Mouse (Mus musculus) intestine, embryonic 14.5 days (tissue): ENCODE data around the gene Cpsf2. TPM values are rescaled to one million over a fixed set of nuclear protein-coding genes. Genes with fewer than 3 reads are reported as not detected.

ENCODE experiments used
- ATAC-seq: fragments of 200-750 bp; cut with Nextera tagmentation; replicated peaks from 2 replicates; pipeline ENCODE4 v1.8.0; 2017; ENCODE audit warnings: low read depth, moderate number of reproducible peaks, moderate TSS enrichment, moderate library complexity; ENCODE audit not compliant: low FRiP score, low TSS enrichment
- DNase-seq: peaks from one replicate; pipeline ENCODE4 v3.0.0-alpha.2; 2018; ENCODE audit warnings: low spot score
- H3K27ac ChIP-seq: fragments of 300-500 bp; sonication (generic); 2 replicates; pipeline ENCODE4 v1.5.1; 2014; ENCODE audit warnings: low read depth, mild to moderate bottlenecking, control low read depth
- H3K27me3 ChIP-seq: fragments of 300-500 bp; sonication (generic); replicated peaks from 2 replicates; pipeline ENCODE4 v1.6.1; 2014; ENCODE audit warnings: low read length, control low read depth; ENCODE audit not compliant: control insufficient read depth, insufficient read depth
- H3K36me3 ChIP-seq: fragments of 300-500 bp; sonication (generic); 2 replicates; pipeline ENCODE4 v1.6.1; 2014; ENCODE audit warnings: low read length, control low read depth; ENCODE audit not compliant: control insufficient read depth, insufficient read depth
- H3K4me1 ChIP-seq: fragments of 300-500 bp; sonication (generic); replicated peaks from 2 replicates; pipeline ENCODE4 v1.6.1; 2014; ENCODE audit warnings: low read length, control low read depth, mixed read lengths; ENCODE audit not compliant: control insufficient read depth, insufficient read depth
- H3K4me2 ChIP-seq: fragments of 300-500 bp; sonication (generic); 2 replicates; pipeline ENCODE4 v1.6.1; 2014; ENCODE audit warnings: low read length
- H3K4me3 ChIP-seq: fragments of 300-500 bp; sonication (generic); 2 replicates; pipeline ENCODE4 v1.5.1; 2014; ENCODE audit warnings: low read depth, low read length, control low read depth, mixed read lengths
- H3K9ac ChIP-seq: fragments of 300-500 bp; sonication (generic); 2 replicates; pipeline ENCODE4 v1.6.1; 2014; ENCODE audit warnings: mild to moderate bottlenecking, low read length
- H3K9me3 ChIP-seq: fragments of 300-500 bp; sonication (generic); 2 replicates; pipeline ENCODE4 v1.6.1; 2016; ENCODE audit warnings: low read length, control low read depth; ENCODE audit not compliant: control insufficient read depth
- WGBS: fragments of 180-500 bp; shearing (Covaris S2); extraction: QIAGEN DNeasy Blood & Tissue Kit; methylation state at CpG from one replicate; pipeline ENCODE4 v1.1.7; 2014; 5-methylcytosine and 5-hydroxymethylcytosine counted together
- polyA plus RNA-seq: library from polyadenylated mRNA; unstranded; fragments of >200 nt; fragmentation: Nextera tagmentation; extraction: Ambion mirVana; gene quantifications from 2 replicates; pipeline ENCODE4 v1.2.1, GENCODE M21; 2014

Gene Cpsf2
- polyA plus RNA-seq, 1 experiment from 2014 or later = 31.3 TPM

GRCm38 (mm10) chr12:102029184-102029583 is 53.4 kb downstream of the Cpsf2 start:
- H3K27me3 ChIP-seq = no peaks in the 10 kb centered on the region
- no peak for ATAC-seq

GRCm38 (mm10) chr12:102029892-102030446 is 54.2 kb downstream of the Cpsf2 start:
- Histone ChIP-seq H3K4me3 (no peak overlapping the region), H3K27ac (no peak overlapping the region), H3K9me3 (no peaks in the 10 kb centered on the region), H3K27me3 (no peaks in the 10 kb centered on the region), H3K4me2 (no peak overlapping the region), H3K36me3 (no peaks in the 10 kb centered on the region), H3K4me1 (no peaks in the 10 kb centered on the region), H3K9ac (no peak overlapping the region)
- ATAC-seq (no peak), DNase-seq (no peak)
- WGBS = 47% methylated on average over 4 of the region's 4 CpGs

More at GRCm38 (mm10) chr12:102029184-102029583, 53.4 kb downstream of the Cpsf2 start:
- Histone ChIP-seq H3K9me3 (no peaks in the 10 kb centered on the region), H3K27ac (no peak overlapping the region), H3K4me1 (no peaks in the 10 kb centered on the region), H3K9ac (no peak overlapping the region), H3K4me3 (no peak overlapping the region), H3K4me2 (no peak overlapping the region), H3K36me3 (no peaks in the 10 kb centered on the region)
- no peak for DNase-seq
- 41% methylated on average over 7 of the region's 7 CpGs for WGBS

GRCm38 (mm10) chr12:102034934-102035333 is 59.1 kb downstream of the Cpsf2 start:
- H3K27ac ChIP-seq = no peak overlapping the region
- H3K4me1 ChIP-seq = no peaks in the 10 kb centered on the region
- no peaks in the 10 kb centered on the region for H3K27me3 ChIP-seq
- no peak overlapping the region for H3K4me3 ChIP-seq
- WGBS = 82% methylated on average over 4 of the region's 4 CpGs
- no peaks in the 10 kb centered on the region for H3K9me3 ChIP-seq
- ATAC-seq (no peak), DNase-seq (no peak)
- H3K36me3 ChIP-seq = no peaks in the 10 kb centered on the region
- no peak overlapping the region for H3K9ac ChIP-seq
- H3K4me2 ChIP-seq = no peak overlapping the region

GRCm38 (mm10) chr12:102039861-102040260 is 64.1 kb downstream of the Cpsf2 start:
- Histone ChIP-seq H3K27me3 (no peaks in the 10 kb centered on the region), H3K4me3 (no peak overlapping the region), H3K9me3 (no peaks in the 10 kb centered on the region), H3K4me1 (no peaks in the 10 kb centered on the region), H3K9ac (no peak overlapping the region), H3K4me2 (no peak overlapping the region), H3K27ac (no peak overlapping the region), H3K36me3 (no peaks in the 10 kb centered on the region)
- ATAC-seq (no peak), DNase-seq (no peak)
- WGBS = 92% methylated on average over 2 of the region's 2 CpGs

GRCm38 (mm10) chr12:102041699-102042098 is 65.9 kb downstream of the Cpsf2 start:
- ATAC-seq = no peak
- 38% methylated on average over 2 of the region's 2 CpGs for WGBS

GRCm38 (mm10) chr12:102042247-102042646 is 66.5 kb downstream of the Cpsf2 start:
- Histone ChIP-seq H3K27me3 (no peaks in the 10 kb centered on the region), H3K9me3 (no peaks in the 10 kb centered on the region), H3K36me3 (no peaks in the 10 kb centered on the region), H3K4me1 (no peaks in the 10 kb centered on the region), H3K4me3 (no peak overlapping the region), H3K4me2 (no peak overlapping the region), H3K9ac (no peak overlapping the region), H3K27ac (no peak overlapping the region)
- no peak for ATAC-seq
- DNase-seq = no peak
- 49% methylated on average over 7 of the region's 7 CpGs for WGBS

More at GRCm38 (mm10) chr12:102041699-102042098, 65.9 kb downstream of the Cpsf2 start:
- Histone ChIP-seq H3K36me3 (no peaks in the 10 kb centered on the region), H3K4me1 (no peaks in the 10 kb centered on the region), H3K27me3 (no peaks in the 10 kb centered on the region), H3K4me2 (no peak overlapping the region), H3K4me3 (no peak overlapping the region), H3K9ac (no peak overlapping the region), H3K9me3 (no peaks in the 10 kb centered on the region), H3K27ac (no peak overlapping the region)
- no peak for DNase-seq

GRCm38 (mm10) chr12:102043840-102044239 is 68.1 kb downstream of the Cpsf2 start:
- Histone ChIP-seq H3K27ac (no peak overlapping the region), H3K27me3 (no peaks in the 10 kb centered on the region), H3K9me3 (no peaks in the 10 kb centered on the region), H3K36me3 (no peaks in the 10 kb centered on the region), H3K4me2 (no peak overlapping the region), H3K4me1 (no peaks in the 10 kb centered on the region), H3K9ac (no peak overlapping the region), H3K4me3 (no peak overlapping the region)
- DNase-seq (no peak), ATAC-seq (no peak)
- WGBS = 81% methylated on average over 5 of the region's 5 CpGs

- ATAC-seq = no peak
- H3K27me3 ChIP-seq = no peaks in the 10 kb centered on the region
- no peak overlapping the region for H3K27ac ChIP-seq
- no peak overlapping the region for H3K4me2 ChIP-seq
- H3K9ac ChIP-seq = no peak overlapping the region
- H3K9me3 ChIP-seq = no peaks in the 10 kb centered on the region
- H3K4me3 ChIP-seq = no peak overlapping the region
- no peak for DNase-seq
- H3K36me3 ChIP-seq = no peaks in the 10 kb centered on the region
- WGBS = 90% methylated on average over 4 of the region's 4 CpGs
- no peaks in the 10 kb centered on the region for H3K4me1 ChIP-seq
Measured at GRCm38 (mm10) chr12:102054155-102054554, 78.4 kb downstream of the Cpsf2 start.

- WGBS = 92% methylated on average over 10 of the region's 10 CpGs
- Histone ChIP-seq H3K9ac (no peak overlapping the region), H3K36me3 (no peaks in the 10 kb centered on the region), H3K27me3 (no peaks in the 10 kb centered on the region), H3K27ac (no peak overlapping the region), H3K9me3 (no peaks in the 10 kb centered on the region), H3K4me1 (no peaks in the 10 kb centered on the region), H3K4me3 (no peak overlapping the region), H3K4me2 (no peak overlapping the region)
- no peak for DNase-seq
- no peak for ATAC-seq
Measured at GRCm38 (mm10) chr12:102055758-102056157, 80.0 kb downstream of the Cpsf2 start.
